Mouse (Mus musculus) thymus, postnatal 14 days (tissue): ENCODE results near the gene Slc35a2.
"Not testable (repeated sequence)": the region's sequence is repeated elsewhere in the genome, so short reads cannot be mapped to it uniquely, and the experiment has no call there.

ENCODE experiments used
- DNase-seq: peaks from one replicate; pipeline ENCODE4 v3.0.0; 2021

The Slc35a2 gene

GRCm38 (mm10) chrX:7909242-7909641, 25.4 kb downstream of the Slc35a2 start, which contains the start of gene Gm10490:
TSS of gene Gm10490 (plus strand) at chrX:7909542.
- not testable (repeated sequence) for DNase-seq

DNA sequence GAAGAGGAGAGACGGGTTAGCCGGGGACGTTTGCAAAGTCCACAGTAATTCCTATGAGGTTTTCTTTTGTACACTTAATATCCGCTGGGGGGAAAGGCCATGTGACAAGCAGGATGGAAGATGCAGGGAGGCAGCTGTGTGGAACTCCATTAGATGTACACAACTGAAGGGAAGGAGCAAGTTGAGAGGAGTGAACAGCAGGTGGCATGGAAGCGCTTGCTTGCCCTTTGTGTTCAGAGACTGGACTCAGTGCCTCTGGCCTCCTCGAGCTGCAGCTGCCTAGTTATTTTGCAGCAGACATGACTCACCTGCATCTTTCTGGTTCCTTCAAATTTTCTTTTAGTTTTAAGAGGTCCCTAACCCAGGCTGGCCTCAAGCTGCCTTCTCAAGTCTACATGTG, 26.6 kb downstream of the Slc35a2 start:
- no peak for DNase-seq

- DNase-seq: peak; percentile 41
These were observed 31.8 kb downstream of the Slc35a2 start for GRCm38 (mm10) chrX:7915669-7916068.

DNA sequence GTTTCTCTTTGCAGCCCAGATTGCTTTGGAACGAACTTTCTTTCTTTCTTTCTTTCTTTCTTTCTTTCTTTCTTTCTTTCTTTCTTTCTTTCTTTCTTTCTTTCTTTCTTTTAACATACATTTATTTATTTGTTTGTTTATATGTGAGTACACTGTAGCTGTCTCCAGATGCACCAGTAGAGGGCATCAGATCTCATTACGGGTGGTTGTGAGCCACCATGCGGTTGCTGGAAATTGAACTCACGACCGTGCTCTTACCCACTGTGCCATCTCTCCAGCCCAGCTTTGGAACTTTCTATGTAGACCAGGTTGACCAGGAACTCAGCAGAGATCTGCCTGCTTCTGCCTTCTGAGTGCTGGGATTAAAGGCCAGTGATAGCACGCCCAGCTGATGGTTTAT, 34.1 kb downstream of the Slc35a2 start:
- DNase-seq: not testable (repeated sequence)

GRCm38 (mm10) chrX:7919601-7920383, 36.0 kb downstream of the Slc35a2 start, which contains the start of gene Pcsk1n:
TSS of gene Pcsk1n (plus strand) at chrX:7919822.
- no peak for DNase-seq

DNA sequence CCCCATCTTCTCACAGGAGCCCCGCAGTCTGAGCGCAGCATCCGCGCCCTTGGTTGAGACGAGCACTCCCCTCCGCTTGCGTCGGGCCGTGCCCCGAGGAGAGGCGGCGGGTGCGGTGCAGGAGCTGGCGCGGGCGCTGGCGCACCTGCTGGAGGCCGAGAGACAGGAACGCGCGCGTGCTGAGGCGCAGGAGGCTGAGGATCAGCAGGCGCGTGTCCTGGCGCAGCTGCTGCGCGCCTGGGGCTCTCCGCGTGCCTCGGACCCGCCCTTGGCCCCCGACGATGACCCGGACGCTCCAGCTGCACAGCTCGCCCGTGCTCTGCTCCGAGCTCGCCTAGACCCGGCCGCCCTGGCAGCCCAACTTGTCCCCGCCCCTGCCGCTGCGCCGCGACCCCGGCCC, 38.2 kb downstream of the Slc35a2 start:
- peak; percentile 6 for DNase-seq

- DNase-seq: no peak
These were observed 42.4 kb downstream of the Slc35a2 start for GRCm38 (mm10) chrX:7926266-7926665.

DNA sequence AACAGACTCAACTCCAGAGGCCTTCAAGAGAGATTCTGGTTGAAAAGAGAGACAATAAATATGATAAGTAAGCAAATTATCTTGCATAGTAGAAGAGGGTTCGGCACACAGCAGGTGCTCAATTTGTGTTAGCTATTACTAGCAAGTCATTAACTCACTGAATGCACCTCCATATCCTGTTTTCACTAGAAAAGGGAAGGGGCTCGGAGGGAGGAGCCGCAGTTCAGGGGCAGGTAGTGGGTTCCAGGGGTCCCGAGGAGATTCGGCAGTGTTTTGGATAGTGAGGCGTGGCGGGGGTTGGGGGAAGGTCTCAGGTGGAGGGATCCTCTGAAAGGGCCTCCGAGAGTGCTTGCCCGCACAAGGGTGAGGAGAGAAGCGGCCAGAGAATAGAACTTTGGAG, 43.3 kb downstream of the Slc35a2 start:
- no peak for DNase-seq

GRCm38 (mm10) chrX:7928270-7928790, 44.5 kb downstream of the Slc35a2 start, which contains the start of gene Eras:
TSS of gene Eras (minus strand) at chrX:7928607.
- DNase-seq: no peak

GRCm38 (mm10) chrX:7936874-7937273, 53.0 kb downstream of the Slc35a2 start:
- DNase-seq: no peak

DNA sequence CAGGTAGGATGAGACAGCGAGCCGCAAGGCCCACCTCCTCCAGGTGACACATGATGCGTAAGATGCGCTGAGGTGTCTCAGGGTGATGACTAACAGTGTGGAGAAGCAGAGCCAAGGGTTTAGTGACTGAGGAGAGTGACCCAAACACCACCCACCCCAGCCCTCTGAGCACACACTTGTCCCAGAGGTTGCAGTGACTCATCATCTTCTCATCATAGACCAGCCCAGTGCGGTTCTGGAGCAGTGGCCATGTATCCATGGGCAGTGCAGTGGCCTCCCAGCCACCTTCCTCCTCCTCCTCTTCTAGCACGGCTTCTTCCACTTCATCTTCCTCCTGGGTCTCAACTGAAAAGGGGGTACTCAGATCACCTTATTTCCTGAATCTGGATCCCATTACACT, 53.8 kb downstream of the Slc35a2 start:
- DNase-seq: no peak
